Mouse (Mus musculus) neutrophil, adult 5-6 weeks (primary cell): ENCODE data around the gene Ccer2. TPM values are rescaled to one million over a fixed set of nuclear protein-coding genes. Genes with fewer than 3 reads are reported as not detected.
A peak's percentile ranks its signal among the peaks of the same experiment; 100 is the strongest.

Experiments
- ATAC-seq: fragments of 151-379, 151-347 bp; 2 replicates; pipeline ENCODE4 v1.8.0; 2017; ENCODE audit warnings: mild to moderate bottlenecking, moderate TSS enrichment; ENCODE audit not compliant: insufficient number of reproducible peaks, poor library complexity, low FRiP score, severe bottlenecking; ENCODE audit errors: extremely low read depth
- total RNA-seq: library from RNA; stranded (forward); fragments of 200-1000 nt; gene quantifications from 2 replicates; pipeline ENCODE4 v1.2.3, GENCODE M21; 2017

Ccer2 gene
- total RNA-seq, 1 experiment from 2014 or later: not detected

DNA sequence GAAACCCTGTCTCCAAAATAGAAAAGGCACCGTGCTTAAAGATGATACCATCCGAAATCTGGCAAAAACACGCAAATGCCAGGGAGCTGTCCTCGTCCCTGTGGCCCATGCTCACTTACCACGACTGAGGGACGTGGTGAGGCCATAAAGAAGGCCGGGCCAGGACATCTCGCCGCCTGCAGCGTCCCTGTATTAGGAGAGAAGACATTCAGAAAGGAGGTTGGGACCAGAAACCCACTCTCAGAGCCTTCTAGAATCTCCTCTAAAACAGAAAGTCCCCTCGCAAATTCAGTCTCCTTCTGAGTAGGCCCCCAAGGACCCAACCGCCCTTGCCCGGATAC, 14.6 kb upstream of the Ccer2 start:
- ATAC-seq: no peak

DNA sequence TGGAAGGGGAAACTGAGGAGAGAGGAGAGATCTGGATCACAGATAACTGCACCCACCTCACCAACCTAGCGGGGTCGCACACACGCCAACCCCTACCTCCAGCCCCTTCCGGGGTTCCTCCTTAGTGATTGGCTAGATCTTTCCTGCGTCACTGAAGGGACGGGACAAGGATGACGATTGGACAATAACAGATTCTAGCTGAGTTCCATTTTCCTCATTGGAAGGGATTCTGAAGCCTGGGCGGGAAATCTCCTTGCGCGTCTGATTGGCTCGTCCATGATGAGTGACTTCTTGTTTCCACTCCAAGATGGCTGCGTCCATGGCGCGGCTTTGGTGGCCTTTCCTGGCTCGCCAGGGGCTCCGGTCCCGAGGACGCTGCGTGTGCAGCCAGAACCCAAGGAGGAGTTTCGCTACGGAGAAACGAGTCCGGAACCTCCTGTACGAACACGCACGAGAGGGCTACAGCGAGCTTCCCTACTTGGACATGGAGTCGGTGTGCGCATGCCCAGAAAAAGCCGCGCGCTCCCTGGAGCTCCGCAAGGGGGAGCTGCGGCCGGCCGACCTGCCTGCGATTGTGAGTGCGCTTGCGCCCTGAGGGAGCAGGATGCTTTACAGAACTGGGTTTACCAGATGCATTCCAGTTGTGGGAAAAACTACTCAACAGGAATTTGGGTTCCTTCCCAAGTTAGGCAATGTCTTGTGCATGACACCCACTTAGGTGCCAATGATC, 14.1 kb upstream of the Ccer2 start, which contains the start of the genes Mrps12 and Sars2:
TSS of gene Mrps12 (minus strand) at position 112 of the 730 bp plus-strand sequence.
TSS of gene Sars2 (plus strand) at position 284 of the 730 bp plus-strand sequence.
- peak; percentile 90 for ATAC-seq

- ATAC-seq: no peak
Measured at GRCm38 (mm10) chr7:28749935-28750334, 6.0 kb upstream of the Ccer2 start.

DNA sequence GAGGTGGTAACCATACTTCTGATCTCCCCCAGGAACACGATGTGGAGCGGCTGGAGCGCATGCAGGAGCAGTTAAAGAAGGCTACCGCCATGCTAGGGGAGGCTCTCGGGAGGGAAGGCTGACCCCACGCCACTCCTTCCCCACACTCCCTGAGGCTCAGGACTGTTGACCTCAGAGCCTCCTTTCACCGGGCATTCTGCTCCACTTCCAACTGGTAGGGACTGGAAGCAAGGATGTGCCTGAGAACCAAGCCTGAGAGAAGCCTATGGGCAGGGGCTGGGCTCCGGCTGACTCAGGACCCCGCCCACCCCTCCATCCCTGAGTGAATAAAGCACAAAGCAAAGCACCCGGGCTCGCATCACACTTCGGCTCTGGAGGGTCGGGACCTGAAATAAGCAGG, 2.6 kb downstream of the Ccer2 start:
- ATAC-seq: no peak

DNA sequence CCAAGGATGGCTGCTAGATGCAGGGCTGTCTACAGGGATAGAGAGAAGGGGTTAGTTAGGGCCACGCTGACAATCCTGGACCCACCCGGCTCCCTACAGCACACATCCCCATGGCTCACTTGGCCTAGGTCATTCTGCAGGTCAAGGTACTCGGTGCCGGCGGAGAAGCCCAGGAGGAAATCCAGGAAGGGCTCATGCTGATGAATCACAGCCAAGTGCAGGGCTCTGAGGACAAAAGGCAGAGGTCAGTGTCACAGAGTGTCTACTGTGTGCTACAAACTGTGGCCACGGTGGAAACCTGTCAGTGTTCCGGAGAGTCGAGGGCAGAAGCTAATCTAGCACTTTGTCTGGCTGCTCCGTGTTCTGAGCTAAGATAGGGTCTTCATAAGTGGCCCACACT, 5.9 kb downstream of the Ccer2 start:
- ATAC-seq: no peak

DNA sequence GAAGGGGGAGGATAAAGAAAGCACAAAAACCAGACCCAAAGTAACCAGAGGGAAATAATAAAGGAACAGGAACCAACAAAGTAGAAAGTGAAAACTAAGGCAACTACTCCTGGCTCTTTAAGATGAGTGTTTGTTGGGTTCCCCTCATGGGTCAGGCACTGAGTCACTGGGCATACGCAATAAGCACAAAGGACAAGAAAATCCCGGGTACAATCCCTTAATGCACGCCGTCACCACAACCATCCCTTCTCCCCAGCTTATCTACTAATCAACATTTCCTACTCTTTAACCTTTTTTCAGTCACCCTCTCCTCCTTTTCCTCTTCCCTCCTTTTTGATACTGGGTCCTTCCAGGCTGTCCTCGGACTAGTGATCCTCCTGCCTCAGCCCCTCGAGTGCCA, 9.2 kb downstream of the Ccer2 start:
- ATAC-seq: no peak

DNA sequence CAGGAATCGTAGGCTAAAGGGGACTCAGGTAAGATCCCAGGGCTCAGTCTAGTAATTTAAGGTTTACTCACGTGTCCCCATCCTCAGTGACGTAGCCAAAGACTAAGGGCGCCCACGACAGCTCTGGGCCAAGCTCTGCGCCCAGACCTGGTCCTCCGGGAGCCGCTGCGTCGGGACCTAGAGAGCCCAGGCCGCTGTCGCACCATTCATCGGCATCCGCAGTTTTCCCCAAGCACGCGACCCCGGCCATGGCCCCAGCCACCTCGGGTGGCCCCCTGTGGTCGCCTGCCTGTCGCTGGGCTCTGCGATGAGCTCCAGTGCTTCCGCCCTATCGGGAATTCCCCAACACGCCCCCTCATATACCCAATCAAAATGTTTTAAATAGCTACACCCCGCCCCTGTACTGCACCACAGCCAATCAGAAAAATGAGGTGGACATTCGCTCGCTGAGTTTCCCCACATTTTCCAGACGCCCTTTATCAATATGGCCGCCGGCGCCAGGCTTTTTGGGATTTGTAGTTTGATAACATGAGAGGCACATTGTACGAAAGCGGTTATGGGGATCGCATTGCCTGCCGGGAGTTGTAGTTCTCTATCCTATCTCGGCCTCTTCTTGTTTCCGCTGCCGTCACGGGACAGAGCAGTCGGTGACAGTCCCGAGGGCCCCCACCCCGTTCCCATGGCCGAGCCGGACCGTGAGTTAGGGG, 10.4 kb downstream of the Ccer2 start, which contains the start of gene Sirt2:
TSS of gene Sirt2 (plus strand) at position 563 of the 707 bp plus-strand sequence.
- peak; percentile 96 for ATAC-seq

GRCm38 (mm10) chr7:28766910-28767309, 10.9 kb downstream of the Ccer2 start:
- ATAC-seq: no peak

DNA sequence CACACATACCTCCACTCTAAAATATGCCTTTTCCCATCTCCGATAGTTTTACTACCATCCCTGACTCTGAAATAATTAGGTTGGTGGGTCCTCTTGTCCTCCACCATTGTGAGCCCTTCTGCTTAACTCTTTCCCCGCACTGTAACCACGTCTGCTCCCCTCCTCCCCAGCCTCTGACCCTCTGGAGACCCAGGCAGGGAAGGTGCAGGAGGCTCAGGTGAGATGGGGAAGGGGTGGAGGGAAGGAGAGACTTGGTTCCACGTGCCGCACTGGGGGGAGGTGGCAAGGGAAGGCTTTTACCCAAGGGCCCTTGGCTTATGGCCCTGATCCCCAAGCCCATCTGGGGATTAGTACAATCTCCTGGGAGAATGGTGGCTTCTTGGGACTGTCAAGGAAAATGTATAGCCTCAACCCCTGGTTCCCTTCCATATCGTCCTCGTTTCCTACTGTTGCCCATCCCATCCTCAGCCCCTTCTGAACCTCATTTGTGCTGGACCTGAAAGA, 11.5 kb downstream of the Ccer2 start, which contains the start of gene Nfkbib:
TSS of gene Nfkbib (minus strand) at position 51 of the 504 bp plus-strand sequence.
- ATAC-seq: no peak

GRCm38 (mm10) chr7:28769414-28769958, 13.5 kb downstream of the Ccer2 start:
- ATAC-seq: no peak

DNA sequence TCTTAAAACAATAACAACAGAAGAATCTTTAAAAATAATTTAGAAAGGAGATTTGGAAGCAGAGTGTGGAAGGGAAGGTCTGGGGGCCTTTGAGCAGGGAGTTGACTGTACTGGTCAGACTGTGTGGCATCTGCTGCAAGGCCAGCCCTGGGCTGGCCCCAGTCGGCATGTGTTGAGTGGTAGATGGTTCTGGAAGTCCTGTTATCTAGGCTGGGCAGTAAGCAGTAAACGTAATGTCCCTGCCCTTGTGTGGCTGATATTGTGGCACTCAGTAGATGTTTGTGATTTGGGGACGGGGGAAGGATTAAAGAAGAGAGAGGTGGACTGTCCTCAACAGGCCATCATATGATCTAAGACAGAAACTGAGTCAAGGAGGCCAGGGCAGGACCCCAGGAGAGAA, 14.3 kb downstream of the Ccer2 start:
- ATAC-seq: no peak

GRCm38 (mm10) chr7:28771867-28772266, 15.9 kb downstream of the Ccer2 start:
- ATAC-seq: no peak

DNA sequence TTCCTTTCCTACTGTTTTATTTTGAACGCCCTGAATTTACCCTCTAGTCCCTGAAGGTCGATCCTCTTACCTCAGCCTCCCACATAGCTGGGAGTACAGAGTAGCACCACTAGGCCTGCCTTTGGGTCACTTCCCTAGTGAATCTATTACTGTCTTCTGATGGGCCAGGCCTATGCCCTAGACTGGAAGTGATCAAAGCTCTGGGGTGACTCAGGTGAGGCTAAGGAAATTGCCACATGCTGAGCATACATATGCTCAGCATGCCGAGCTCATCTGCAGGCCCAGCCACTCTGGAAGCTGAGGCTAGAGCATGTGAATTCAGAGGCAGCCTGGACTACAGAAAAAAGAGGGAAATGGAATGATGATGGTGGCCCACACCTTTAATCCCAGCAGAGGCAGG, 17.2 kb downstream of the Ccer2 start:
- ATAC-seq: peak; percentile 20; the same call in 1 of the 2 replicates

DNA sequence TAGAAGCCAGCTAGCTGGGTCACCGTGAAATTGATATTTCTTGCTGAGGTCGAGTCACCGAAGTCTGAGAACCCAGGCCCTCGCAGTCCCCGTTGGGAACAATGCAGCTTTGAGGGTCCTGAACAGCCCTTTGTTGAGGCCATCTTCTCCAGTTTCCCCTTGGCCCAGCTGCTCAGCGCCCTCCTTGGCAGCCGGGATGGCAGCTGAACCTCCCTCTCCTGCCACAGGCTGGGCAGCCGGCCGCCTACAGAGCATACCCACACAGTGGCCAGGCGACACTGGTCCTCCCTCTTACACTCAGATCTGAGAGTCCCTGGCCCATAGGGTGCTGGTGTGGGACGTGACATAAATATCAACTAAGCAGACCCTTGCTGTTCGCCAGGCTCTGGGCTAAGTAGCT, 18.2 kb downstream of the Ccer2 start:
- no peak for ATAC-seq

GRCm38 (mm10) chr7:28775129-28775528, 19.2 kb downstream of the Ccer2 start:
- ATAC-seq: no peak

DNA sequence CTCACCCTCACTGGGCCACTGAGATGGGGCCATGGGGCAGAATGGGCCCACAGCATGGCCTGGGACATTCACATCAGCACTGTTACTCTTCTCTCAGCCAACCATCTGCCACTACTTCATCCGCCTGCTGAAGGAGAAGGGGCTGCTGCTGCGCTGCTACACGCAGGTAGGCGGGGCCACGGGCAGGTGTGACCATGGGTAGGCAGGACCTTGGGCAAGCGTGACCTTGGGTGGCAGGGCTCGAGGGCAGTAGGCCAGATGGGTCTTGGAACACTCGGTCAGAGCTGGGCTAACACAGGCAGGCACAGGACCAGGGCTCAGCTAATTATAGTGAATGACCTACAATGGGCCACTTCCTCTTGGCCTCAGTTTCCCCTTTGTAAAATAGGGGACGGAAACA, 22.9 kb downstream of the Ccer2 start:
- ATAC-seq: no peak

- peak; percentile 63 for ATAC-seq
Measured at GRCm38 (mm10) chr7:28780067-28780658, 24.2 kb downstream of the Ccer2 start.

DNA sequence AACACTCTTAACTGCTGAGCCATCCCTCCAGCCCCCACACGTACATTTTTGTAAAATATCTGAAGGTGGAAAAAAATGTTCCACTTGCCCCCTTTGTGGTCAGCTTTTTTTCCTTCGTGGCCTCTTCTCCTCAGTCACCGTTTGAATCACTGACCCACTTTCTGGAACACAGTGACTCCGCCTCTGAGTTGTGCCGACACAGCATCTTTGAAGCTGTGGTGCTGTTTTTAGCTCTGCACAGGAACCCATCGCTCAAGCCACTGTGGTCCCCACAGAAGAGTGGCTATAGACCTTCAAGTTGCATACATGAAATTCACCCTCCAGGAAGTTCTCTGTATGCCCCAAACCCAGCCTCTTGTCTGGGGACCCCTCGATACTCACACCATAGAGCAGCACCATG, 24.9 kb downstream of the Ccer2 start:
- no peak for ATAC-seq

GRCm38 (mm10) chr7:28781261-28781663, 25.3 kb downstream of the Ccer2 start:
- peak; percentile 85 for ATAC-seq
